ENCODE assay signal across 8 mouse cellular contexts in genomic region chr7:62085120-62085849, GRCm38 (mm10).
DNase-seq lines count a peak whose midpoint lies in the region; ATAC-seq and TF ChIP-seq lines count a peak whose summit lies in the region.

No protein-coding gene starts in this region.

- no peaks in the 10 kb centered on the region for H3K27me3 ChIP-seq in kidney, embryonic 14.5 days (ENCODE audit: control insufficient read depth, insufficient read depth, low read length)
- H3K27me3 ChIP-seq in embryonic facial prominence, embryonic 13.5 days: no peaks in the 10 kb centered on the region
- no peaks in the 10 kb centered on the region for H3K27me3 ChIP-seq in lung, postnatal 0 days (replicated peaks; ENCODE audit: insufficient read depth, low read length)

- DNase-seq in kidney, adult 11 months: no peak
- DNase-seq in NIH3T3 (ENCODE audit: low read depth): peak; percentile 28
- DNase-seq in lung, postnatal 0 days (ENCODE audit: low spot score): peak; percentile 73
- DNase-seq in urinary bladder, postnatal 36 days (ENCODE audit: low spot score in 2 of 2): peak; percentile 1 to 10
- DNase-seq in heart, adult 18-20 months: no peak
- DNase-seq in heart, postnatal 4 days: no peak

- ATAC-seq in kidney, embryonic 14.5 days (ENCODE audit: low FRiP score, low TSS enrichment): peak; percentile 57; the same call in 1 of the 2 replicates
- peak; percentile 64; the same call in 1 of the 2 replicates for ATAC-seq in embryonic facial prominence, embryonic 13.5 days (ENCODE audit: insufficient number of reproducible peaks, insufficient read depth, low FRiP score, low TSS enrichment, low read depth)
- peak; percentile 88 for ATAC-seq in lung, postnatal 0 days

- no peak for TF ChIP-seq EP300 in lung, postnatal 0 days (IDR thresholded peaks at IDR 0.05)

- H3K9me3 ChIP-seq in kidney, embryonic 14.5 days (ENCODE audit: control insufficient read depth, low read length): no peaks in the 10 kb centered on the region
- H3K9me3 ChIP-seq in embryonic facial prominence, embryonic 13.5 days: no peaks in the 10 kb centered on the region
- no peaks in the 10 kb centered on the region for H3K9me3 ChIP-seq in lung, postnatal 0 days (ENCODE audit: low read length)

- no peak overlapping the region for H3K9ac ChIP-seq in kidney, embryonic 14.5 days (ENCODE audit: low read depth, low read length)
- H3K9ac ChIP-seq in embryonic facial prominence, embryonic 13.5 days: no peak overlapping the region
- no peak overlapping the region for H3K9ac ChIP-seq in lung, postnatal 0 days (replicated peaks; ENCODE audit: low read depth)

- no peak overlapping the region for H3K4me2 ChIP-seq in kidney, embryonic 14.5 days (replicated peaks; ENCODE audit: low read depth, low read length)
- H3K4me2 ChIP-seq in embryonic facial prominence, embryonic 13.5 days: no peak overlapping the region
- H3K4me2 ChIP-seq in lung, postnatal 0 days (replicated peaks; ENCODE audit: low read depth, low read length): no peak overlapping the region

- no peaks in the 10 kb centered on the region for H3K36me3 ChIP-seq in kidney, embryonic 14.5 days (ENCODE audit: control insufficient read depth, insufficient read depth, low read length)
- no peaks in the 10 kb centered on the region for H3K36me3 ChIP-seq in embryonic facial prominence, embryonic 13.5 days
- H3K36me3 ChIP-seq in lung, postnatal 0 days (ENCODE audit: insufficient read depth, low read length): no peaks in the 10 kb centered on the region

- no peak overlapping the region for H3K4me3 ChIP-seq in kidney, embryonic 14.5 days (ENCODE audit: low read length)
- H3K4me3 ChIP-seq in embryonic facial prominence, embryonic 13.5 days: no peak overlapping the region
- H3K4me3 ChIP-seq in lung, postnatal 0 days (ENCODE audit: low read depth, low read length): no peak overlapping the region

- H3K4me1 ChIP-seq in kidney, embryonic 14.5 days (ENCODE audit: control insufficient read depth, insufficient read depth, low read length): no peaks in the 10 kb centered on the region
- H3K4me1 ChIP-seq in embryonic facial prominence, embryonic 13.5 days: no peaks in the 10 kb centered on the region
- no peaks in the 10 kb centered on the region for H3K4me1 ChIP-seq in lung, postnatal 0 days (ENCODE audit: insufficient read depth, low read depth, low read length)

- H3K27ac ChIP-seq in kidney, embryonic 14.5 days (ENCODE audit: low read depth, low read length): no peak overlapping the region
- no peak overlapping the region for H3K27ac ChIP-seq in embryonic facial prominence, embryonic 13.5 days
- no peak overlapping the region for H3K27ac ChIP-seq in lung, postnatal 0 days (ENCODE audit: low read length)

- TF ChIP-seq CTCF in lung, postnatal 0 days (IDR thresholded peaks at IDR 0.05): no peak

Comparison
In these comparisons a context has a peak if more than half of its experiments do, and no peak if none do; other contexts are left out.
1. DNase-seq: peak in NIH3T3 (single experiment), lung, postnatal 0 days (single experiment) and urinary bladder, postnatal 36 days (2 of 2); none in kidney, adult 11 months (single experiment), heart, adult 18-20 months (0 of 2) and heart, postnatal 4 days (single experiment).
2. Peak in every context shown above with its lines, with median percentiles within 50 percentile points of each other: ATAC-seq.